Mouse (Mus musculus): ENCODE results near the gene Hist2h2ab. TPM values are rescaled to one million over a fixed set of nuclear protein-coding genes. Genes with fewer than 3 reads are reported as not detected.

Hist2h2ab gene
- polyA plus RNA-seq, 1 experiment from 2014 or later, result not detected

DNA sequence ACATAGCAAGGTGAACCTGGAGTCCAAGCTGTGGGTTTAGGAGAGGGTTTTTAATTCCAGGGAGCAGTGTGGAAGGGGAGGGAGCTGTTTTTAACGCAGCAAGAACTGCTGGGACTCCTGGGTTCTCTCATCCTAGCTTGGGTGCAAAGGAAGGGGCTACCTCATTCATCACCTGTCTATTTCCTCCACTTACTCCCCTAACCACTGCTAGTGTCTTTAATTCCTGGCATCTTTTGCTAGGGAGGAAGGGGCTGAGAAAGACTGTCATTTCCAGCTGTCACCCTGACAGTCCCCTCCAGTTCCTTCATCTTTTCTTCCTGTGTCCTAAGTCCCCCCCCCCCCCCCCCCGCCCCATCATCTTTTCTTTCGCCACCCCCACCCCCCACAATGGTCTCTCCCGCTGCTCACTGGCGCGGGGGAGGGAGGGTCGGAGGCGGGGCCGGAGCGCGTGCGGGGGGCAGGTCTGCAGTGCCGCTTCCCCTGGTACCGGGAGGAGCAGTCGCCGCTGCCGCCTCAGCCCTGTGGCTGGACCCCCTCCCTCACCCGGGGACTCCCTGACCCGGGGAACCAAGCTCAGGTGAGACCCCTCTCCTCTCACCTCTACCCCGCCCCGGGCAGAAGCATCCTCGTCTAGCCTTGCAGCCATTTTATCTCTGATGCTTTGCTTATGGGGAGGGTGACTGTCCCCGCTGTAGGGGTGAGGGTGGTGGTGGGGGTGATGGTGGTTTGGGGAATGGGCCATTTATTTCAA lies 38.8 kb upstream of the Hist2h2ab start, which contains the start of gene Sv2a:
Gene Sv2a, plus strand, starts transcription at position 425 of the 751 bp plus-strand sequence.
- Histone ChIP-seq H3K4me3 (replicated peaks) (peak within 1 kb of the TSS; percentile 57), H3K27me3 (no peaks in the 10 kb centered on the region), H3K4me2 (replicated peaks) (peak within 1 kb of the TSS; percentile 81), H3K36me3 (peaks cover 26% of the 10 kb centered on the region), H3K4me1 (peaks cover 29% of the 10 kb centered on the region), H3K9ac (peak within 1 kb of the TSS; percentile 37), H3K27ac (replicated peaks) (no peak within 1 kb of the TSS), H3K9me3 (replicated peaks) (no peaks in the 10 kb centered on the region)
- 2% methylated on average over 22 of the region's 23 CpGs for WGBS
- peak; percentile 52; the same call in 1 of the 2 replicates for ATAC-seq (ENCODE audit: insufficient number of reproducible peaks, low FRiP score, low TSS enrichment, low read depth)

DNA sequence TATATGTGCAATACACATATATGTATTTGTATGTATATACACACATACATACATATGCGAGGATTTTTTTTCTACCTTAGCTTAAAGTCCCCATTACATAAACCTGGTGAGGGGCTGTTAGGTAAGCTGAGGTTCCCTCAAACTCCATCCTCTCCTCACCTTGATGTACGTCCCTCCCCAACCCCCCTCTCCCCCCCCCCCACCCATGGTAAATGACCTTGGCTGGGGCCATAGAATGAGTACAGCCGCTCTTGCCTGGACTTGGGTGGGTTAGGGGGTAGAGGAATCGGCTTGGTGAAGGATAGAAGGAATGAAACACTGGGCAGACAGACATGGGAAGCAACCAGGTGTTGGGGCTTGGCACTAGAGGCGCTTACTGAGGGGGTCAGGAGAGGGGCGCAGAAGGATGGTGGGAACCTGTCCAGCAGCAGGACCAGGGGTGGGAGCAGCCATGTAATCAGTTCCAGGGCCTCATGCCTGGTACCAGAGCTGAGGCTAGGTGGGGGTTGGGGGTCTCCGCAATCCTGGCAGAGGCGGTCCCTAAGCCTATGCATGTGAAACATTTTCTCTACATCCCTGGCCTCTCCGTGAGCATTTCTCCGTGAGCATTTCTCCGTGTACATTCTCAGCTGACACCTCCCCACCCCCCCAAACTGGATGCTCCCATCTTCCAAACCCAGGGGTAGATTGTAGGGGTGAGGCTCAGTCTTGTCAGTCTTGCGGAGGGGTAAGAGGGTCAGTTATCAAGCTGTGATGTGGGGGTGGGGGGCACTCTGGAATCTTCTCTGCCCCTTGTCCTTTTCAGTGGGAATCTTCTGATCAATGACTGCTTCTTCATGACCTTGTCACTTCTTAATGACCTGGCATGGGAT lies 37.9 kb upstream of the Hist2h2ab start:
- Histone ChIP-seq H3K4me2 (replicated peaks) (peak overlapping the region; percentile 81), H3K27ac (replicated peaks) (no peak overlapping the region), H3K4me3 (replicated peaks) (peak overlapping the region; percentile 57), H3K9ac (peak overlapping the region; percentile 4; the same call in 1 of the 2 replicates), H3K36me3 (peaks cover 18% of the 10 kb centered on the region), H3K4me1 (peaks cover 29% of the 10 kb centered on the region), H3K27me3 (no peaks in the 10 kb centered on the region), H3K9me3 (replicated peaks) (no peaks in the 10 kb centered on the region)
- ATAC-seq (ENCODE audit: insufficient number of reproducible peaks, low FRiP score, low TSS enrichment, low read depth), result 0 out of 2 replicates have a peak, but pooled peaks have one; percentile 2
- WGBS, result 23% methylated on average over 12 of the region's 12 CpGs

DNA sequence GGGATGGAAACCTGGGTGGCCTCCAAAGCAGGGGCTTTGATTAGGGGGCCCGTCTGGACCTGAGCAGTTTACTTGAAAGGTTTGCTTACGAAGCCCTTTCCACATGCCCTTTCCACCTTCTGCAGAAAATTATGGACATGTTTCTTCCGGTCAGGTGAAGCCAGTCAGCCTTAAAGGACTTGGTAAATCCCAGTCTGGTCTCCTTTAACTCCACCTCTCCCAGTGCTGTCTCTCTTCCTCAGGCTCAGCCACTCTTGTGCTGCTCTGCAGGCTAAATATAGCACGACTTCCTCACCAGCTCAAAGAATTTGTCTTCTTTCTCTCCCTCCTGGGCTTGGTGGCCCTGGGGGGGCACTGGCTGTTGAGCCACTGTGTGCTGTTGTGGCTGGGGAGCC lies 37.3 kb upstream of the Hist2h2ab start:
- Histone ChIP-seq H3K4me3 (replicated peaks) (no peak overlapping the region; the same call in 1 of the 2 replicates), H3K9ac (0 out of 2 replicates have a peak overlapping the region, but pooled peaks have one; percentile 4), H3K27me3 (no peaks in the 10 kb centered on the region), H3K4me2 (replicated peaks) (peak overlapping the region; percentile 81), H3K36me3 (peaks cover 15% of the 10 kb centered on the region), H3K4me1 (peaks cover 29% of the 10 kb centered on the region), H3K27ac (replicated peaks) (no peak overlapping the region), H3K9me3 (replicated peaks) (no peaks in the 10 kb centered on the region)
- WGBS, result 19% methylated on average over 4 of the region's 4 CpGs
- ATAC-seq (ENCODE audit: insufficient number of reproducible peaks, low FRiP score, low TSS enrichment, low read depth), result no peak

DNA sequence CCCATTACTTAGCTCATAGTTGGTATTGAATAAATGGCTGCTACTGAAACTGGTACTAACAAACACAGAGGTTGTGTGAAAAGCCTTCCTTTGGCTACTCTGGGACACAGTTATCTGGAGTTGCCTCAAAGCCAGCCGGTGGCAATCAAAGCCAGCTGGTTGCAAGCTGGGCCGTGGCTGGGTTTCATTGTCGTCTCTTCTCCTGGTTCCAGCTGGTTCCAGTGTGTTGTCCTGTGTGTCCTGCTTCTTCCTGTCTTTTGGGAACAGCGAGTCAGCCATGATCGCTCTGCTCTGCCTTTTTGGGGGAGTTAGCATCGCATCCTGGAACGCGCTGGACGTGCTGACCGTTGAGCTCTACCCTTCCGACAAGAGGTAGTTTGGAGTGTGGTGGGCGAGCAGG lies 26.7 kb upstream of the Hist2h2ab start:
- no peak for ATAC-seq (ENCODE audit: insufficient number of reproducible peaks, low FRiP score, low TSS enrichment, low read depth)
- no peak overlapping the region for H3K9ac ChIP-seq
- no peak overlapping the region for H3K27ac ChIP-seq (replicated peaks)
- H3K36me3 ChIP-seq, result peaks cover 12% of the 10 kb centered on the region; the same call in 1 of the 2 replicates
- peak overlapping the region; percentile 8; the same call in 1 of the 2 replicates for H3K4me2 ChIP-seq (replicated peaks)
- peaks cover 11% of the 10 kb centered on the region for H3K4me1 ChIP-seq
- no peaks in the 10 kb centered on the region for H3K9me3 ChIP-seq (replicated peaks)
- H3K4me3 ChIP-seq (replicated peaks), result no peak overlapping the region
- H3K27me3 ChIP-seq, result no peaks in the 10 kb centered on the region
- 33% methylated on average over 12 of the region's 12 CpGs for WGBS

DNA sequence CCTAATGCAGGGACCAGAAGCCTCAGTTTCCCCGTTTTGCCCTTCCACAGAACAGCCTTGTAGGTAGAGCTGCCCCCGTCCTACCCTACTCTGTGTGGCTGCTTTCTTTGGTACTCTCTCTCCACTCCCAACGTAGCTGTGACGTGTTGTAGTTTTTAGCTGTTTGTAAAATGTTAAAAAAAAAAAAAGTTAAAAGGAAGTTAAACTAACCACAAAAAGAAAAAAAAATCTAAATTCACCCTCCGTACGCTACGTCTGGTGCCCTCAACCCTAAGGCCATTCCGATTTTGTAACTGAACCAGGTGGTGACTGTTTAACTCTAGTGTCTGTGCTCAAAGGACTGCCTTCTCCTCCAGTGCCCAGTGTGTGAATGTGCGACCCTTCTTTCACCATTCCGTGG lies 24.7 kb upstream of the Hist2h2ab start:
- WGBS, result 75% methylated on average over 10 of the region's 10 CpGs
- peaks cover 14% of the 10 kb centered on the region for H3K4me1 ChIP-seq
- no peaks in the 10 kb centered on the region for H3K27me3 ChIP-seq
- H3K27ac ChIP-seq (replicated peaks), result no peak overlapping the region
- H3K9me3 ChIP-seq (replicated peaks), result no peaks in the 10 kb centered on the region
- no peak for ATAC-seq (ENCODE audit: insufficient number of reproducible peaks, low FRiP score, low TSS enrichment, low read depth)
- H3K4me3 ChIP-seq (replicated peaks), result no peak overlapping the region
- no peak overlapping the region for H3K9ac ChIP-seq
- no peak overlapping the region for H3K4me2 ChIP-seq (replicated peaks)
- peaks cover 8% of the 10 kb centered on the region; the same call in 1 of the 2 replicates for H3K36me3 ChIP-seq

DNA sequence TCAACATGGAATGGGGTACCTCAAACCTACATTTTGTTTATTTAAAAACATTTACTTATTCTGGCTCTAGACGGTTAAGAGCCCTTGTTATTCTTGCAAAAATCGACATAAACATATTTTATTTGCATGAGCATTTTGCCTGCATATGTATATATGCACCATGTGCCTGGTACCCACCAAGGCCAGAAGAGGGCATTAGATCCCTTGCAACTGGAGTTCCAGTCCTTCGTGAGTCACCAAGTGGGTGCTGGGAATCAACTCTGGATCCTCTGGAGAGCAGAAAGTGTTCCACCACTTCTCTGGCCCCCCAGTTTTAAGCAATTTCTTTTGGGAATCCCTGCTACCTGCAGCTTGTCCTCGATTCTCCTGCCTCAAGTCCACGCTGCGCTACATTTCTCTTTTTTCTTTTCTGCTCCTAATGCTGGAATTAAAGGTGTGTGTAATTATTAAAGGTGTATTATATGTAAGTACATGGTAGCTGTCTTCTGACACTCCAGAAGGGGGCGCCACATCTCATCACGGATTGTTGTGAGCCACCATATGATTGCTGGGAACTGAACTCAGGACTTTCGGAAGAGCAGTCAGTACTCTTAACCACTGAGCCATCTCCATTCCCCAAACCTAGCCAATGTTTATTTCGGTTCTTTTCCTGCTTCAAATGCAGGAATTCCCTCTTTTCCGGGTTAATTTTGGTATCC lies 23.9 kb upstream of the Hist2h2ab start:
- WGBS, result 89% methylated on average over 11 of the region's 11 CpGs
- no peak overlapping the region for H3K27ac ChIP-seq (replicated peaks)
- no peak for ATAC-seq (ENCODE audit: insufficient number of reproducible peaks, low FRiP score, low TSS enrichment, low read depth)
- no peak overlapping the region for H3K9ac ChIP-seq
- peaks cover 3% of the 10 kb centered on the region; the same call in 1 of the 2 replicates for H3K36me3 ChIP-seq
- no peaks in the 10 kb centered on the region for H3K27me3 ChIP-seq
- H3K9me3 ChIP-seq (replicated peaks), result no peaks in the 10 kb centered on the region
- H3K4me2 ChIP-seq (replicated peaks), result no peak overlapping the region
- H3K4me1 ChIP-seq, result peaks cover 14% of the 10 kb centered on the region
- no peak overlapping the region for H3K4me3 ChIP-seq (replicated peaks)

DNA sequence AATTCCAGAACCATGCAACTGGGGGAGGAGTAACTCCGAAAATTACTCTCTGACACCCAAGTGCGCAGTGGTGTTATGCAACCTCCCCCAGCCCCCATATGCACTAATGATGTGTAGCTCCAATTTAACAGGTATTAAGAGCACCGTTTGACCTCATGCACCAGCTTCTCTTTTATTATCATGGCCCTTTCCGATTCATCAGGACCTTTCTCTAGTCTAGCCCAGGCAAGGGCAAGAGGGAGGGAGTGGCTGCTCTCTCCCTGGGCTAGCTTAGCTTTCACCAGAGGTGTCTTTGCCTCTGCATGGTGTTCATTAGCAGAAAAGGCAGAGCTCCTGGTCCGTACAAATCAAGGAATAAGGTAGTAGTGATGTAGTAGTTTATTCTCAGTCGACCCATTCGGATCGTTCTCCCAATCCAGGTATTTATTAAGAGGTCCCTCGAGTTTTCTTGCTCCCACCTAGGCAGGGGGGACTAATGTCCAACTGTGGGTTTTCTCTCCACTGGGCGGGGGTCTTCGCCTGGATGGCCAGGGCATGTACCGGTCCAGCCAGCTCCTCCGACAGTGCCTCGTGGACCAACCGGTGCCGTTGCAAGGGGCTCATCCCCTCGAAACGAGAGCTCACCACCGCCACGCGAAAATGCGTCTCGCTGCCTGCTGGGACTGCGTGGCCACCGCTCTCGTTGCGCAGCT lies 23.1 kb upstream of the Hist2h2ab start:
- Histone ChIP-seq H3K36me3 (peaks cover 2% of the 10 kb centered on the region; the same call in 1 of the 2 replicates), H3K4me1 (peaks cover 14% of the 10 kb centered on the region), H3K27me3 (no peaks in the 10 kb centered on the region), H3K9me3 (replicated peaks) (no peaks in the 10 kb centered on the region), H3K4me3 (replicated peaks) (peak overlapping the region; percentile 75), H3K27ac (replicated peaks) (peak overlapping the region; percentile 97), H3K4me2 (replicated peaks) (peak overlapping the region; percentile 88), H3K9ac (peak overlapping the region; percentile 75)
- WGBS, result 16% methylated on average over 27 of the region's 27 CpGs
- ATAC-seq (ENCODE audit: insufficient number of reproducible peaks, low FRiP score, low TSS enrichment, low read depth), result no peak

DNA sequence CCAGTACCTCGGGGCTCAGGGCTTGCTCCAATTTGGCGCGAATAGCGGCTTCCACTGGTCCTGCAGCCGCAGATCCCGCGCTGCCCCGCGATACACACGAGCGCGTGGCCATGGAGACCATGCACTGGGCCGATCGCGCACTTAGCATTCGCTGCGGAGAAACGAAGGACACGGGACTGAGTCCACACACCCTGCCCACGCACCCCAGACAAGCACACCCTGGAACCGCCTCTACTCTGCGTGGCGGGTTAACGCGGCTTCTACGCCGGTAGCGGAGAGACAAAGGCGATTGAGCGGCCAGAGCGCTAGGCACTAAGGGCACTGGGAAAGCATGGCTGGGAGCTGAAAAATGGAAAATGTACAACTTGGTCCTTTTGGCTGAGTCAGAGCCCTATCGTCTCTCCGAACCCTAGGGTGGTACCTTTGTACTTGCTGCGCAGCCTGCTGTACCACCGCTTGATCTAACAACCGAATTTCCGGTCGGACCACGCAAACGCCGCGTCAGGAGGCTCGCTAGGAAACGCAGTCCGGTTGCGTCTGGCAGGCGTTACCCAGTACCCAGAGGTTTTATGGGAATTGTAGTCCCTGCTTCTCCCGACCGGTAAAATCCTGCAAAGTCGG lies 22.4 kb upstream of the Hist2h2ab start:
- Histone ChIP-seq H3K9ac (peak overlapping the region; percentile 75), H3K4me3 (replicated peaks) (peak overlapping the region; percentile 75), H3K27me3 (no peaks in the 10 kb centered on the region), H3K27ac (replicated peaks) (peak overlapping the region; percentile 97), H3K4me1 (peaks cover 14% of the 10 kb centered on the region), H3K4me2 (replicated peaks) (peak overlapping the region; percentile 88), H3K9me3 (replicated peaks) (no peaks in the 10 kb centered on the region), H3K36me3 (peaks cover under 1% of the 10 kb centered on the region; the same call in 1 of the 2 replicates)
- WGBS, result under 1% methylated on average over 50 of the region's 50 CpGs
- ATAC-seq (ENCODE audit: insufficient number of reproducible peaks, low FRiP score, low TSS enrichment, low read depth), result peak; percentile 96

DNA sequence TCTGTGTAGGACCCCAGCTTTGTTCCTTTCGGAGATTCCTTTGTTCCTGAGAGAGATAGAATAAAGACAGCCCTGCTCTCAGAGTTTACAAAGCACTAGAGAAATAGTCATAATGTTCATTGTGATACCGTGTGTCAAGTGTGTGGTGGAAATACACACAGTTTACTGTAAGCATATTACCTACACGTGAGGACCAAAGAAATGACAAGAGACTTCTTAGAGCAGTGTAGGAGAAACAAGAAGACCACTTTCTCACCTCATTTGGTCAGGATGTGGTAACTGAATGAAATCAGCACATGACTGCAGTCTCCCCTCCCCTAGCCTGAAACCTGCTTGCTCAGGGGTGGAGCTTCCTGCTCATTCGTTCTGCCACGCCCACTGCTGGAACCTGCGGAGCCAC lies 21.5 kb upstream of the Hist2h2ab start:
- no peak for ATAC-seq (ENCODE audit: insufficient number of reproducible peaks, low FRiP score, low TSS enrichment, low read depth)
- peak overlapping the region; percentile 39; the same call in 1 of the 2 replicates for H3K27ac ChIP-seq (replicated peaks)

More for the DNA sequence above, 21.5 kb upstream of the Hist2h2ab start:
- peak overlapping the region; percentile 75 for H3K4me3 ChIP-seq (replicated peaks)
- no peaks in the 10 kb centered on the region for H3K27me3 ChIP-seq
- H3K9ac ChIP-seq, result no peak overlapping the region
- peak overlapping the region; percentile 88 for H3K4me2 ChIP-seq (replicated peaks)
- H3K4me1 ChIP-seq, result peaks cover 14% of the 10 kb centered on the region
- 11% methylated on average over 6 of the region's 6 CpGs for WGBS
- H3K9me3 ChIP-seq (replicated peaks), result no peaks in the 10 kb centered on the region
- no peaks in the 10 kb centered on the region; the same call in 1 of the 2 replicates for H3K36me3 ChIP-seq

Measured in embryonic facial prominence, embryonic 15.5 days (tissue).